Mouse (Mus musculus): ENCODE measurements around the gene Speer1.
"Not testable (repeated sequence)": the region's sequence is repeated elsewhere in the genome, so short reads cannot be mapped to it uniquely, and the experiment has no call there.

DNA sequence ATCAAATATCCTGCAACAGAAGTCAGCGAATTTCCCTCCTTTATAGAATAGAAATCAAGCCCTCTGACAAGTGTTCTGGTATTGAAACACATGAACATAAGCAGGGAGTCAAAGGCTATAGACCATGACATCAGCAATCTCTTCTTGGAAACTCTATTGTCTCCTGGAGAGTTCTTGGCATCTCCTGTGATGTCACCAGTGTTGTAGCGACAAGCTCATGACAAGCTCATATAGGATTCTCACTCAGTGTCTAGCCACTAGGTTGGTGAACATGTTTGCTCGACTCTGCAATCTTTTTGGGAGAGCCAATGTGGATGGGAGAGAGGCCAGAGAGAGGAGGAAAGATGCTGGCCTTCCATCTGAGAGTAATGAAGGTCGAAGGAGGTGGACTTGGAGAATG, at the start of gene Speer1:
- not testable (repeated sequence) for TF ChIP-seq CTCF (IDR thresholded peaks at IDR 0.05; ENCODE audit: extremely low read depth, insufficient read length, insufficient replicate concordance, low read depth, low read length); POLR2A (IDR thresholded peaks at IDR 0.05; ENCODE audit: low read depth, low read length)

Measured in small intestine, adult 2 months (tissue).